Mouse (Mus musculus) granulocyte monocyte progenitor cell, adult 5-6 weeks (primary cell): ENCODE measurements around the gene Ercc2. TPM values are rescaled to one million over a fixed set of nuclear protein-coding genes. Genes with fewer than 3 reads are reported as not detected.
A peak's percentile ranks its signal among the peaks of the same experiment; 100 is the strongest.

Experiments
- ATAC-seq: replicated peaks from 2 replicates; pipeline ENCODE4 v1.8.0; 2016; ENCODE audit warnings: mild to moderate bottlenecking, moderate TSS enrichment, inconsistent platforms; ENCODE audit not compliant: poor library complexity, severe bottlenecking
- total RNA-seq, 2 experiments: library from RNA; stranded (forward) in 1 of 2; stranded (reverse) in 1 of 2; fragments of 200-712, 200-1000 nt in 1 of 2; fragments of >200 nt in 1 of 2; fragmentation: Nextera tagmentation in 1 of 2; gene quantifications; 2 replicates each; pipeline ENCODE4 v1.2.3; 2014 to 2017

Ercc2 gene
- total RNA-seq (2014; fragmentation: Nextera tagmentation) (10.7 and 26.9 TPM in 2 replicates), total RNA-seq (2017) (29.8 and 31.9 TPM in 2 replicates)

DNA sequence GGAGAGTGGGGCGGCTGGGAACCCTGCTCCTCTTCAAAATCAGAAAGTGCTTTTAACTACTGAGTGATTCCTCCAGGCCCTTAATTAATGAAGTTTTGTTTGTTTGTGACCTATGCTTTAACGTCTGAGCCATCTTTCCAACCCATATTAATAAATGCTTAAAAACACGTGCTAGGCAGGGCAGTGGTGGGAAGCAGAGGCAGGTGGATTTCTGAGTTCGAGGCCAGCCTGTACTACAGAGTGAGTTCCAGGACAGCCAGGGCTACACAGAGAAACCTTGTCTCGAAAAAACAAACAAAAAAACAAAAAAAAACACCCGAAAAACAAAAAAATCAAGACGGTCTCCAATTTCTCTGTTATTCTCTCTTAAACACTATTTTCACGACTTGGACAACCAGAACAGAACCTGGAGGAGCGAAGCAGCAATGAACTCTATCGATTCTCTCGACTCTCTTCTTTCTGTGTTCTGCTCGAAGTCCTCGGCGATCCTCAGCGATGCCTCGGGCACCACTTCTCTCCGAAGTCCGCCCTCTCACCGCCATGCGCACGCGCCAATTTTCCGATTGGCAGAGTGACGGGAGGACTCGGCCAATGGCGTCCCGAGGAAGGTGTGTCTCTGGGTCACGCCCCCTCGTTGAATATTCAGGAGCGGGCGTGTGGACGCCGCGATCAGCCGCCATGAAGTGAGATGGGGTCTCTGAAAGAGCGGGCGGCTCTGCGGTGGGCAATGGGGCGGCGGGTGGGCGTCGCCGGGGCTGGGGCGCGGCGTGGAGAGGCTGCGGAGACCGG is at the start of gene Ercc2:
TSS of gene Ercc2 (plus strand) at position 634 of the 789 bp plus-strand sequence.
- ATAC-seq = peak; percentile 99

DNA sequence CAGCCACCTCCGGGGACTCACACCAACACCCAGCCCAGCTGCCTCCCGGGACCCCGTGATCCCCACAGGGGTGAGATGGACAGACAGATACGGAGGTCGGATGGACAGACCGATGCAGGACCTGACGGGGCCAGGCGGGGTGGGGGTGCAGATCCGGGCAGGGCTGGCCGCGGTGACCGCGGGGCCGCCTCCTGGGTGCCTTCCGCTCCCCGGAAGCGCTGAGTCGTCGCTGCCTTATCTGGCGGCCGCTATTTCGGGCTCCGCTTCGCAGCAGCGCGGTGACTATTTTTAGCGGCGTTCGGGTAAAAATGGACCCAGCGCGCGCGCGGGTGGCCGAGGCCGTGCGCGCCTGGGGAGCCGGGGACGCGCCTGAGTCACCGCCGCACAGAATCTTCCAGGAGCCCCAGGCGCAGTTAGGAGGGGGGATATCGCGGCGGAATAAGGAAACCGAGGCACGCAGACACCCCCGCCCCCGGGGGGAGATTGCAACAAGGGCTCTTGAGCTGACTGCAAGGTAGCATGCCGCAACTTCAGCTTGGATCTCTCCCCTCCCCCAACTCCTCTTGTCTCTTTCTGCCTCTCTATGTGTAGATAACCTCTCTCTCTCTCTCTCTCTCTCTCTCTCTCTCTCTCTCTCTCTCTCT is 49.0 kb upstream of the Ercc2 start:
- ATAC-seq = peak; percentile 54

DNA sequence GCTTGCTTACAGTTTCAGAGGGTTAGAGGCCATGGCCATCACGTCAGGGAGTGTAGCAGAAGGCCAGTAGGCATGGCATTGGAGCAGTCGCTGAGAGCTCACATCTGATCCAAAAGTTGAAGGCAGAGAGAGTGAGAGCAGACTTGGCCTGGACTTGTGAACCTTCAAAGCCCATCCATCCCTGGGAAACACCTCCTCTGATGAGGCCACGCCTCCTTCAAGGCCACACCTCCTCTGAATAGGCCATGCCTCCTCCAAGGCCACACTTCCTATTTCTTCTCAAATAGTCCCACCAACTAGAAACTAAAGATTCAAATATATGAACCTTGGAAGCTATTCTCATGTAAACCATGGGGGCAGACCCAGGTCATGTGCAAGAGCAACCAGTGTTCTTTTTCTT is 46.2 kb upstream of the Ercc2 start:
- ATAC-seq = peak; percentile 69

DNA sequence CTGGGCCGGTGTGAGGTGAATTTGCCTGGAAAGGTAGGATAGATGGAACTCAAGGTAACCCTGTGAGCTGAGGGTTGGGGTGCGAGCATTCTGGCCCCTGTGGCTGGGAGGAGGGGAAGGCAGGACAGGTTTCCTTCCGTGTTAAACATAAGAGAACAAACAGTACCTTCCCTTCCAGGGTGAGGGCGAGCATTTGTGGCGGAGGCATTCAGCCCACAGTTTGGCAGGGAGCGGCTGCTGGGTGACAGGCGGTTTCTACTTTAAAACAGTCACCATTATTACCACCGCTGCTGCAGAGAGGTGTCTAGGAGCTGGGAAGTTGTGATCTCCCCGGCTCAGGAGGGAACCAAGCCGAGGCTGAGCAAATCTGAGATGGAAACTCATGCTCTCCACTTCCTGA is 44.7 kb upstream of the Ercc2 start:
- no peak for ATAC-seq

DNA sequence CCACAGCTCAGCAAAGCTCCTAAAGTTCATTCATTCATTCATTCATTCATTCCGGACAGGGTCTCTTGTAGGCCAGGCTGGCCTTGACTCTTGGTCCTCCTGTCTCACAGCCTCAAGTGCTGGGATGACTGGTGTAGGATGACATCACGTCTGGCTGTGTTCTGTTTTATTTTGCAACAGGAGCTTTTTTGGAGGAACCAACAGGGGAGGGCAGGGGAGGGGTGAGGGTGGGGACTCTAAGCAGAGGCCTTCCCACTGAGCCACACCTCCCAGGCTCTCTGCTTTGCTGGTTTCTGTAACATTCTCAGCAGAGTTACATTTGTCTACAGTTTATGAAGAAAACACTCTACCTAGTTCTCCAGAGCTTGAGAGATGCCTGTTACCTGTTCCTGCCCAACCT is 43.8 kb upstream of the Ercc2 start:
- ATAC-seq = peak; percentile 76

DNA sequence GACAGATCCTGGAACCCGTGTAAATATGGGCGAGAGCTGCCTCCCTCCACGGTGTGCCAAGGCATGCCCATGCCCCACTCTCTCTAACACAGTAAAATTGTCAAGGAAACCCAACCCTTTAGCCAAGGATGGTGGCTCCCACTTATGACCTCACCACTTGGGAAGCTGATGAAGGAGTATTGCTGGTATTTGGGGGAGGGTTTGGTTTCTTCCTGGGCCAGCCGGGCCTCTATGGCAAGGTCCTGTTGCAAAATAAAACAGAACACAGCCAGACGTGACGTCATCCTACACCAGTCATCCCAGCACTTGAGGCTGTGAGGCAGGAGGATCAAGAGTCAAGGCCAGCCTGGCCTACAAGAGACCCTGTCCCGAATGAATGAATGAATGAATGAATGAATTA is 43.2 kb upstream of the Ercc2 start:
- ATAC-seq = no peak

DNA sequence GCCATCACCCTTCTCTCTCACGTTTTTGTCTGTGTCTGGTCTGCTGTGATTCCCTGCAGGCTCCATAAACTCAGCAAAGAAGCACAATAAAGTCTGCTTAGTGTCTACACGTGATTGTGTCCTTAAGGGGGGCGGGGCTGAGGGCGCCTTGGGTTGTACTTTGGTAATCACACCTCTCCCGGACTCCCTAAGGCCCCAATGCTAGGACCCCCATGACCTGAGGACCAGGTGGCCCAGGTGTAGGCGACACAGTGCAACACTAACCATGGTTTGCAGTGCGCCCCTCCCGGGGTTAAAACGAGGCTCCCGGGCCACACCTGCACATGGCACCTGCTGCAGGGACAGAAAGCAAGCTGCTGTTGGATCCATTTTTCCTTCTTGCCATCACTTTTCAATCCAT is 40.6 kb upstream of the Ercc2 start:
- ATAC-seq = no peak

DNA sequence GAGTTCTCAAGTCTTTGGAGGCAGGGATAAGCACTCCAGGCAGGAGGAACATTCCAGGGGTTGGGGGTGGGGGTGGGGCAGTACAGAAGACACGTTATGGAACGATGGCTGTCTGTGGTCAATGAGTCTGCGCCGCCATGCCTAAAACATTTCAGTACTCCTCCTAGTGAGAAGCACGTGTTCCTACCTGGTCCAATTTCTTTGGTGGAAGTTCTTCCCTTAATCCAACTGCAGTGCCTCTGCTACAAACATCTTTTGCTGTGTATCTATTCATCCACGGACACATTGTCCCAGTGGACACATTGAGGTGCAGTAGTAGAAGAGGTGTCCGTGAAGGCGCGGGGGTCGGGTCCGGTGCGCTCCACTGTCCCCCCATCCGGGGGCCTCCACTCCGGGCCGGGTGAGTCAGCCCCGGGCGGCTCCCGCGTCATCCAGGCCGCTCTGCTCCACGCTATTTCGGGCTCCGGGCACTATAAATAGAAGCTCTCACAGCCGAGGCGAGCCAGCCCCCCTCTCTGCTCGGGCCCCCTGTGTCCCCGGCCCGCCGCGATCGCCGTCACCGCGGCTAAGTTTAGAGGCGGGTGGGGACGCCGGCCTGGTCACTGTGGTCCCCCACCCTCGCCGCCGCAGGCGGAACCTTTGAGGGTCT is 39.9 kb upstream of the Ercc2 start:
- no peak for ATAC-seq

DNA sequence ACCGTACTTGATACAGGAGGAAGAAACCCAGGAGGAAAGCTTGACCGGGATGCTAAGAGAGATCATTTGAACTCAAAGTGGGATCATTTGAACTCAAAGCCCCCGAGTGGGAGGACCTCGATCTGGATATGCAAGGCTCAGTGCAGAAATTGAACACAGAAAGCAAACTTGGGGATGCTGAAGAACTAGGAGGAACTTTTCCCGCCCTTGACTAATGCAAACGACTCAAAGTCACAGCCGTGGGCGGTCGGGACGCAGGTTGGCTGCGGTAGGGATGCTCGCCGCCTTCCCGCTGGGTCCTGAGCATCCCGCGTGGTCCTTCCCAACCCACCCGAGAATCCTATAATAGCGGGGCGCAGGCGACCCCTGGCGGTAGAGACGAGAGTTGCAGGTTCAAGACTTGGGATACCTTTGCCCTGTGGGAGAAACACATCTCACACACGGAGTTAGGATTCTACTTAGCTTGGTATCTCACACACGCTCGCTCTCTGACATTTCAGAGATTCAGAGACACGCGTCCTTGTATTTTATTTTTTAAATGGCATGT is 39.3 kb upstream of the Ercc2 start:
- peak; percentile 27; the same call in 1 of the 2 replicates for ATAC-seq

DNA sequence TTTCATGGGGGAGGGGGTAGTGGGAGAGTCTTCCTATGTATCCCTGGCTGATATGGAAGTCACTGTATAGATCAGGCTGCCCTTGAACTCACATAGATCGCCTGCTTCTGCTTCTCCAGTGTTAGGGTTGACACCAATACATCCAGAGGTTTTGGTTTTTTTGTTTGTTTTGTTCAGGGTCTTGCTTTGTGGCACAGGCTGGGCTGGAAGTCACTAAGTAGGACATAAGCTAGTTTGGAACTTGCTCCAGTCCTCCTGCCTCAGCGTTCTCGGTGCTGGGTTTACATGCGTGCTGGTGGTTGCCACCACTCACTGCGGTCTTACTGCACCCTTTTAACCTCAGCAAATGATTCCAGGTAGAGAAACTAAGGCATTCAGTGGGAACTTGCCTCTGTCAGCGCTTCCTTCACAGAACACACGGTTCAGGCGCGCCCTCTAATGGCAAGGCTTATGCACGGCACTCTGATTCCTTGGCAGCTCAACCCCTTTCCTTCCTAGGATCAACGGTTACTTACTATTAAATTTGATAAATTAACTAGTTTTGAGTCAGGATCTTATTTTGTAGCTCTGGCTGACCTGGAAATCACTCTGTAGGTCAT is 38.5 kb upstream of the Ercc2 start:
- peak; percentile 41 for ATAC-seq

DNA sequence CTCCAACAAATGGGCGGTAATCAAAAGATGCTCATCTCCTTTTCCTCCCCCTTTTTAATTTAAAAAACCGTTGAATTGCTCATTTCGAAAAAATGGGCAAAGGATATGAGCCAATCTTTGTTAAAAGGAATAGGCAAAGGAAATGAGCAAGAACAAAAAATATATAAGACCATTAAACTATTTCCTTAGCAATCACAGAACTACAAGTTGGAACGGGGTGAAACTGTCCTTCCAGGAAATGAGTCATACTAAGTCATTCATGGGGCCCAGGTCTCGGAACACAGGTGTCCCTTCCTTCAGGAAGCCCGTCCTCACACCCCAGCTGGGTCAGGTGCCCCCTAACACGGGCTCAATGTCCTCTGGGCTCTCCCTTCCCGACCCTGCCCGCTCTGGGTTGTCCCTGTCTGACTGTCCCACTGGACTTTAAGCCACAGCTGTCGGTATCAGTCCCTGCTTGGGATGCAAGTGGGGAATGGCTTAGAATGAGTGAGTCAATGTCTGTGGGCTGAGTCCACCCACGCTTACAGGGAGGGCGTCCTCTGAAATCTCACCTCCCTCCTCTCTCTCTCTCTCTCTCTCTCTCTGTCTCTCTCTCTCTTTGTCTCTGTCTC is 37.5 kb upstream of the Ercc2 start, which contains the start of gene Ercc1:
TSS of gene Ercc1 (plus strand) at position 542 of the 611 bp plus-strand sequence.
- no peak for ATAC-seq

DNA sequence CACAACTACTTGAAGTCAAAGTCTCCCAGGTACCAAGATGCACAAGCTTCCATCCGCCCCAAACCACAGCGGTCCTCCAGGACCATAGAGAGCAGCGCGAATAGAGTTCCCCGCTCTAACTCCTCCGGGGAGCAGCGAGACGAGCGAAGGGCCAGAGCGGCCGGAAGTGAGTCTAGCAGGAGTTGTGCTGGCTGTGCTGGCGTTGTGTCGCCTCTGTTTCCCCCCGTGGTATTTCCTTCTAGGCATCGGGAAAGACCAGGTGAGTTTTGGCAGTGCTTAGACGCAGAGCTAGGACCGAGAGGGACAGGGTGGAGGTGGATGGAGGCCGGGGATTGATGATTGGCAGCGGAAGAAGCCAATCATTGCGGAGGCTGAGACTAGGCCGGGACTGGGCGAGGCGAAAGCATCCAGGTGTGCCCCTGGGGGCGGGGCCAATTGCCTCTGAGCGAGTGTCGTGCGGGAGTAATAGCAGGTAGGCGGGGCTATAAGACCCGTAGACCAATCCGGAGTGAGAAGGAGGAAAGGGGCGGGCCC is 36.8 kb upstream of the Ercc2 start:
- ATAC-seq = peak; percentile 84

DNA sequence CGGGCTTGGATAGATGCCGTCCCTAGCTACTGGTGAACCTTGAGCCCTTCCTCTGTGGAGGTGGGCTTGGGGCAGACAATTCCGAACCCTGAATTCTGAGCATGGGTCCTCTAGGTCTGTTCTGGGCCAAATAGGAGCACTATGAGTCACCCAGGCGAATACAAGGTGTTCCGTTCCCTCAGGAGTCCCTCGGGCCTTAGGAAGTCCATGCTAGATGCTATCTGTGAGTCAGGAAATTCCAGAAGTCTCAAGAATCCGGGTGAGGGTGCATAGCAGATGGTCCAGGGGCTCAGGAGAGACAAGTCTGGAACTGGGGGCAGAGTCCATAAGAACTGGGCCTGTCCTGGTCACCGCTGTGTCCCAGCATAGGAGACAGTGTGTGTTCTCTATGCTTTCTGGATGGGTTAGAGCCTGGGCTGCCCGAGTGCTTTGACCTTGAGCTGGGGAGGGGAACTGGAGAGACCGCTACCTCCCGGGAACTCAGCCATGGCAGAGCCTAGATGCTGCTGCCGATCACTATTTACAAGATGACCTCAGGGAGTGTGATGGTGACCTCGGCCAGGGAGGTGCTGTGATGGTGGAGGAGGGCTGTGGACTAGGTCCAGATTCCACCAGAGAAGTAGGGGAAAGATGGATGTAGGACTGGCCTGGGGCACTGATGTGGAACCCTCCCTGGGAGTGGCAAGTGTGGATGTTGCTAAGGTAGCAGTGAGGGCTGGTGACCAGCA is 32.5 kb upstream of the Ercc2 start:
- no peak for ATAC-seq

DNA sequence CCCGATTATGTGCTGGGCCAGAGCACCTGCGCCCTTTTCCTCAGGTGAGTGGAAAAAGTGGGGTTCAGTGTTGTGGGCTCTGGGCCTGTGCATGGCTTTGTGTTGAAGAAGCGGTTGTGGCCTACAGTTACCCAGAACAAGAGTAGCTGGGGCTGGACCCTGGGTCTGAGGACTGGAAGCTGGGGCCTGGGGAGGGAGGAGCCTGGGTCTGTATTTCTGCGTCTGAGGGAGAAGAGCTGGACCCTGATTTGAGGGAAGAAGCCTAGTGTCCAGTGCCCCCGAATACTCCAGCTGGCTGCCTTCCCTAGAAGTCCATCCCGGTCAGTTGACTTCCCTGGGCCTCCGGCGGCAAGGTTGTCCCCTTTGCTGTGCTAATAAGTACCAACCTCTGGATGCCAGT is 31.6 kb upstream of the Ercc2 start:
- no peak for ATAC-seq

DNA sequence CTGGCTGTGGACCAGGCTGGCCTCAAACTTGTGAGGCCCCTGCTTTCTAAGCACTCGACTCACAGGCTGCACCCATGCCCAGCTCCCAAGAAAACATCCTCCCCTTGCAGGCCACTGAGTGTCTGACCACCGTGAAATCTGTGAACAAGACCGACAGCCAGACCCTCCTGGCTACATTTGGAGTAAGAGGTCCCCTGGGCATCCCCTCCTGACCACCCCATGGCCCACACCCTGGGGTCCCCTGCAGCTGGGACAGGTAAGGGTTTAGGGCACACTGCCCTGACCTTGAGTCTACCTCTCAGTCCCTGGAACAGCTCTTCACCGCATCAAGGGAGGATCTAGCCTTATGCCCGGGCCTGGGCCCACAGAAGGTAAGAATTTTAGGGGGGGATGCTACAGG is 26.8 kb upstream of the Ercc2 start:
- no peak for ATAC-seq

DNA sequence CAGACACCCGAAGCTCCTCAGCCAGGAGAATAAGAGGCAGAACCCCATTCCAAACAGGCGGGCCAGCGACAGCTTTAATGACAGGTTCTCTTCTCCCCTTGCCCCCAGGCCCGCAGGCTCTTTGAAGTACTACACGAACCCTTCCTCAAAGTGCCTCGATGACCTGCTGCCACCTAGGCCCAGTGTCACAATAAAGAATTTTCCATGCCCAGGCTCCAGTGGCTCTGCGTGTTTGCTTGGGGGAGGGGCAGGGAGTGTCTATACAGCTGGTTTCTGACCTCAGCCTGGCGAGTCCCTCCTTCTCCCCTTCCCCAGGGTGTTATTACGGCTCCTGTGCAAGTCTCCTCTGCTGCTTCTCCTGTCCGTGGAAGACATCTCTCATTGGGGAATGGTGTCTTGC is 25.5 kb upstream of the Ercc2 start:
- no peak for ATAC-seq

DNA sequence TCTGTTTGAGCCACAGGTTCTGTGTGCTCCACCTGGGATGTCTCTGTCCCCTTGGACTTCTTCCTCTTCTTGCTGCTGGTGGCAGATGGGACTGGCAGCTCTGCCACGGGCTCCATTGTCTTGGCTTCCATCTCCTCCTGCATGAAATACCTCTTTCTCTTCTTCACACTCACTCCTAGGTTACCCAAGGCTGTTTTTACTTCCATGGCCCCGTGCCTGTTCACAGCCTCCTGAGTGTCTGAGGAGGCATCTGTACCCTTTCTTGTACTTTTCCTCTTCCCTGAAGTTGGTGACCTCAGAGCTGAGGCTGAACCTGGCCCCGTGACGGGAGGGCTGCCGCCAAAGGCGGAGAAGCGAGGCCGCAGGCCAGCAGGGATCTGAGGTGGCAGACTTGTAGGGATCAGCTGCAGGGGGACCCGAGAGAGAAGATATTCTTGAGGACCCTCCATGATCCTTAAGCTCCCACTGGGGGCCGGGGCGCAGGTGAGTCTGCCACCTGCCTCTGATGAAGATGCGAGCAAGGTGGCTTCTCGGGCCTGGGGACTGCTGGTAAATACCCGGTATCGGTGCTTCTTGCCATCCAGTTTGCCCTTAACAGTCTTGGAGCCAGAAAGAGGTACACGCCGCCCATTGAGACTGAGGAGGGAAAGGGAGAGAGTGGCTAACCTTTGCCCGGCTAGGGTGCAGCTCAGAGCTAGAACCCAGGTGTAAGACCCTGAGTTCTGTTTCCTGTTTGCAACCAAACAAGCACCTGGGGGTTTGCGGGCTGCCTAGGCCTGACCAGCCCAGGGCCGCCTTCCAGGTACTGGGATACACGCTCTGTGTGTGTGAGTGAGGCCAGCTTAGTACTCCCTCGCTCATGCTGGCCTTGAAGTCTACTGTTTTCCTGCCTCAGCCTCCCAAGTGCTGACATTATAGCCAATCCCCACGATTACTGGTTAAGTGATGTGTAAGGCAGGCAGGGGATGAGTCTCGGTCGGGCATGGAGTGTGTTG is 24.1 kb upstream of the Ercc2 start:
- ATAC-seq = no peak

DNA sequence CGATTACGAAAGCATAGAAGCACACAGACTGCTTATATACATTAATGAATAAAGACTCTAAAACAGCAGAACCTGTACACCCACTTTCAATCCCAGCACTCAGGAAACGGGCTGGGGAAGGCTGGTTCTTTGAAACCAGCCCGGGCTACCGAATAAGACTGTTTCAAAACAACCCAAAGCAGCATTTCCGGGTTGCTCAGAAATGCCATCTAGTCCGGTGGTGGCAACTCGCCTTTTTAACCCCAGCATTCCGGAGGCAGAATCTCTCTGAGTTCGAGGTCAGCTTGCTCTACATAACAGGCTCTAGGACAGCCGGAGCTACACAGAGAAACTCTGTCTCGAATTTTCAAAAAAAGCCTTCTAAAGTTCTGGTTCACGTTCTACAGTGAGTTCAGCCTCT is 23.2 kb upstream of the Ercc2 start:
- no peak for ATAC-seq
